In genomic region chr7:120696331-120696730, GRCm38 (mm10) we compare ENCODE assay signal across 19 mouse cellular contexts. TPM values are rescaled to one million over a fixed set of nuclear protein-coding genes. Genes with fewer than 3 reads are reported as not detected.
"Had no signal": no experiment of that assay in that cellular context is flagged by ENCODE, and none has a peak within 500 bp of the region (broad histone marks: within the 10 kb centered on the region; RNA-seq: fewer than 3 reads in every experiment).

No protein-coding gene starts in this region.

- ATAC-seq: lung, postnatal 0 days; midbrain, embryonic 13.5 days had no signal

- DNase-seq: lung, adult 2 months; lung, postnatal 14 days; lung, postnatal 36 days; right cerebral cortex, postnatal 14 days; thymus, adult 2 months; thymus, postnatal 25 days; thymus, postnatal 4 days had no signal

- H3K9ac ChIP-seq: lung, embryonic 15.5 days; midbrain, embryonic 13.5 days; midbrain, embryonic 15.5 days; neural tube, embryonic 12.5 days; stomach, embryonic 15.5 days had no signal

- H3K4me1 ChIP-seq: lung, embryonic 15.5 days had no signal

- H3K36me3 ChIP-seq: midbrain, embryonic 15.5 days; stomach, embryonic 15.5 days had no signal

- H3K27me3 ChIP-seq: lung, embryonic 15.5 days; megakaryocyte, embryonic 14.5 days; midbrain, embryonic 13.5 days; midbrain, embryonic 15.5 days; neural tube, embryonic 12.5 days; stomach, embryonic 15.5 days had no signal

- H3K9me3 ChIP-seq: lung, embryonic 15.5 days; midbrain, embryonic 13.5 days; midbrain, embryonic 15.5 days; neural tube, embryonic 12.5 days; stomach, embryonic 15.5 days had no signal

- H3K27ac ChIP-seq: lung, embryonic 15.5 days; macrophage; midbrain, embryonic 13.5 days; midbrain, embryonic 15.5 days; neural tube, embryonic 12.5 days; stomach, embryonic 15.5 days; stomach, postnatal 0 days had no signal

- H3K4me2 ChIP-seq: lung, embryonic 15.5 days; midbrain, embryonic 11.5 days; midbrain, embryonic 13.5 days; midbrain, embryonic 15.5 days; neural tube, embryonic 12.5 days; stomach, embryonic 15.5 days had no signal

- H3K4me3 ChIP-seq: lung, embryonic 15.5 days; megakaryocyte, embryonic 14.5 days; midbrain, embryonic 13.5 days; midbrain, embryonic 15.5 days; myocyte; neural tube, embryonic 12.5 days; stomach, embryonic 15.5 days had no signal

RNA-seq across cellular contexts. Expression of gene Pdzd9, which starts 26.2 kb away (rescaled TPM):
- polyA plus RNA-seq: lung, adult 2 months; spleen, adult 2 months; thymus, adult 2 months had no signal

RNA-seq across cellular contexts. Expression of gene Vwa3a, which starts 42.8 kb away (rescaled TPM):
- polyA plus RNA-seq: macrophage had no signal
